Mouse (Mus musculus) CH12F3 (cell line): ENCODE data around the gene Foxr1.
"Not testable (repeated sequence)": the region's sequence is repeated elsewhere in the genome, so short reads cannot be mapped to it uniquely, and the experiment has no call there.

Source experiments
- in situ Hi-C: fragments of 300-500 bp; cut with MboI; formaldehyde crosslinking; loops from 2 replicates; pipeline ENCODE4 v1.14.3; 2020; ENCODE audit warnings: low sequenced_read_pairs

Gene Foxr1

GRCm38 (mm10) chr9:44477339-44478228, 36.6 kb upstream of the Foxr1 start:
- in situ Hi-C loops = no loop called here

GRCm38 (mm10) chr9:44475936-44476335, 35.0 kb upstream of the Foxr1 start:
- in situ Hi-C loops = no loop called here

GRCm38 (mm10) chr9:44474327-44474726, 33.4 kb upstream of the Foxr1 start:
- in situ Hi-C loops = no loop called here

GRCm38 (mm10) chr9:44473184-44473583, 32.2 kb upstream of the Foxr1 start:
- in situ Hi-C loops = no loop called here

GRCm38 (mm10) chr9:44468800-44469199, 27.9 kb upstream of the Foxr1 start:
- in situ Hi-C loops = no loop called here

- in situ Hi-C loops = no loop called here
Observed at GRCm38 (mm10) chr9:44468224-44468623, 27.3 kb upstream of the Foxr1 start.

- in situ Hi-C loops = no loop called here
Observed at GRCm38 (mm10) chr9:44461950-44462349, 21.0 kb upstream of the Foxr1 start.

- in situ Hi-C loops = loop anchor here (10.0 kb wide), 1 partner anchor 48 kb away; no protein-coding TSS in a partner anchor
Observed at GRCm38 (mm10) chr9:44457035-44457742, 16.3 kb upstream of the Foxr1 start.

- in situ Hi-C loops = loop anchor here (10.0 kb wide), 1 partner anchor 50 kb away; no protein-coding TSS in a partner anchor
Observed at GRCm38 (mm10) chr9:44454891-44455220, 13.9 kb upstream of the Foxr1 start, which contains the start of gene Upk2. TSS of gene Upk2 (minus strand) at chr9:44454976.

GRCm38 (mm10) chr9:44454132-44454890, 13.4 kb upstream of the Foxr1 start:
- in situ Hi-C loops = loop anchor here (10.0 kb wide), 1 partner anchor 50 kb away; no protein-coding TSS in a partner anchor

- in situ Hi-C loops = loop anchor here (10.0 kb wide), 1 partner anchor 54 kb away; no protein-coding TSS in a partner anchor
Observed at GRCm38 (mm10) chr9:44450387-44450786, 9.5 kb upstream of the Foxr1 start.

GRCm38 (mm10) chr9:44444402-44445025, 3.6 kb upstream of the Foxr1 start:
- in situ Hi-C loops = not testable (repeated sequence)

GRCm38 (mm10) chr9:44435747-44436146, 5.2 kb downstream of the Foxr1 start:
- in situ Hi-C loops = no loop called here

GRCm38 (mm10) chr9:44432577-44433185, 8.3 kb downstream of the Foxr1 start:
- in situ Hi-C loops = no loop called here

- in situ Hi-C loops = no loop called here
Observed at GRCm38 (mm10) chr9:44423576-44423975, 17.4 kb downstream of the Foxr1 start.

GRCm38 (mm10) chr9:44420280-44420898, 20.5 kb downstream of the Foxr1 start:
- in situ Hi-C loops = no loop called here

GRCm38 (mm10) chr9:44419730-44420129, 21.2 kb downstream of the Foxr1 start:
- in situ Hi-C loops = not testable (repeated sequence)

GRCm38 (mm10) chr9:44418519-44419385, 22.2 kb downstream of the Foxr1 start, which contains the start of gene Ccdc84:
TSS of gene Ccdc84 (minus strand) at chr9:44418569.
- in situ Hi-C loops = no loop called here
